Mouse (Mus musculus) kidney, adult 18-20 months (tissue): Measurements from ENCODE around the gene Fbxw9.
A peak's percentile ranks its signal among the peaks of the same experiment; 100 is the strongest.

Source experiments
- DNase-seq: peaks from one replicate; pipeline ENCODE4 v3.0.0; 2021

The Fbxw9 gene

DNA sequence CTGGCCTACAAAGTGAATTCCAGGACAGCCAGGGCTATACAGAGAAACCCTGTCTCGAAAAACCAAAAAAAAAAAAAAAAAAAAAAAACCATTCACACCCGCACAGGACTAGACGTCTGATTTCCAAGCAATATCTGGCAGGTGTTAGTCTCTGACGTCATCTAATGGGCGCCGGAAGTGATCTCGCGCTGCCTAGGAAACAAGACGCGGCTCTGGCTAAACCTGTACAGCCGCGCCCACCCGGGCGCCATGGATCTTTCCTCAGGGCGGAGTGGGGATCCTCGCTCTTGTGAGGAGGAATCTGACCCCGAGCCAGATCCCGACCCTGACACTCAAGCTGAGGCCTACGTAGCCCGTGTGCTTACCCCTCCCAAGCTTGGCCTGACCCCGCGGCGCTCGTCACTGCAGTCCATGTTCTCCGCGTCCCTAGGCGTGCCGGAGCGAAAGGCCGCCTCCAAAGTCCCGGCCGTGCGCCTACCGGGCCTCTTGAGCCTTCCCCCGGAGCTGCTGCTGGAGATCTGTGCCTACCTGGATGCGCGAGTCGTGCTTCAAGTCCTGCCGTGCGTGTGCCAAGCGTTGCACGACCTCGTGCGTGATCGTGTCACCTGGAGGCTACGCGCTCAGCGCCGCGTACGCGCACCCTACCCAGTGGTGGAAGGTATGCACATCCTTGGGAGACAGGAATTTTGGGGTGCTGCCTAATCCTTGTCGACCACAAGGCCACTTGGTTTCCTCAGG, at the start of gene Fbxw9:
TSS of gene Fbxw9 (plus strand) at position 177 of the 738 bp plus-strand sequence.
- peak; percentile 92 for DNase-seq

GRCm38 (mm10) chr8:85011242-85011641, 48.6 kb upstream of the Fbxw9 start:
- DNase-seq = no peak

GRCm38 (mm10) chr8:85013230-85013840, 46.5 kb upstream of the Fbxw9 start:
- DNase-seq = peak; percentile 84

DNA sequence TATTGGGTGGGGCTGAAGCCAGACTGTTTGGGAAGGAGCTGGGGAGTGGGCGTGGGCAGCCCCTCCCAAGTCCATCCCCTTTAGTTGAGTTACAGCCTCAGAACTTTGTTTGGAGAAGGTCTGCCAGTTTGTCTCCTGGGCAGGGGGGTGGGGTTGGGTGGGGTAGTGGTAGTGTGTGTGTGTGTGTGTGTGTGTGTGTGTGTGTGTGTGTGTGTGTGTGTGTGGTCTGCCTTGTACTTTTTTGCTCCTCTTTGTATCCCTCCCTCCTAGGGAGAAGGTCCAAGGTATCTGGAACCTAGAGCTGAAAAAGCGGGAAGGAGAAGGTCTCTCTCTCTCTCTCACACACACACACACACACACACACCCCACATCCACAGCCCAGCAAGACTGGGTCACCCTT, 45.4 kb upstream of the Fbxw9 start, which contains the start of gene Best2:
TSS of gene Best2 (minus strand) at position 101 of the 400 bp plus-strand sequence.
- no peak for DNase-seq

GRCm38 (mm10) chr8:85016724-85017123, 43.1 kb upstream of the Fbxw9 start:
- no peak for DNase-seq

GRCm38 (mm10) chr8:85017209-85017608, 42.6 kb upstream of the Fbxw9 start:
- DNase-seq = no peak

- DNase-seq = no peak
Measured at GRCm38 (mm10) chr8:85021514-85022055, 38.3 kb upstream of the Fbxw9 start.

DNA sequence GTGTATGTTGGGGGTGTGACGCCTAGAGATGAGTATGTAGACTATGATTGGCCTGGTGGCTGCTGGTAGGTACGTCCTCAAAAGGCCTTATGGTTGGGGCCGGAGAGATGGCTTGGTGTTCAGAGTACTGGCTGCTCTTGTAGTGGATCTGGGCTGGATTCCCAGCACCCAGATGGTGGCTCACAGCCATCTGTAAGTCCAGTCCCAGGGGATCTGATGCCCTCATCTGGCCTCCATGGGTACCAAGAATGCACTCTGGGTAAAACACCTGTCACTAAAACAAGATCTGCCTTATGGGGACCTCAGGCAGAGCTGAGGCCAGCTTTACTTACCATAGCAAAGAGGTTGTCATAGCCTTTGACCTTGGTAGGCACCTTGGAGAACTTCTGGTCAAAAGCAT, 36.0 kb upstream of the Fbxw9 start:
- no peak for DNase-seq

- DNase-seq = peak; percentile 89
Measured at GRCm38 (mm10) chr8:85025098-85025932, 34.5 kb upstream of the Fbxw9 start, which contains the start of gene Asna1. Asna1 (minus strand) TSS chr8:85025281.

- DNase-seq = peak; percentile 99
Measured at GRCm38 (mm10) chr8:85026670-85027515, 33.0 kb upstream of the Fbxw9 start, which contains the start of gene Trir. Trir (plus strand) TSS chr8:85026823.

DNA sequence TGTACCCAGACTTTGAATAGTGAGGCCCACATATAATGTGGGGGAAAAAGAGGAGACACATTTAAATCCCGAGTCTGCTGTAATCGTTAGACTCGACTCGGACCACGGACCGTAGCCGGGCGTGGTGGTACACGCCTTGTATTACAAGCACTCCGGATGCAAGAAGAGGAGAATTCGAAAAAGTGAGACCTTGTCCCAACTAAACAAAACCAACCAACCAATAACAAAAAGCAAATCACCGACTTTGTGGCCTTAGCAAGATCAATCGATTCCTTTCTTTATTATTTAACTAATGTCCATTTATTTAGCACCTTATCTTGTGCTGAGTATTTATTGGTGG, 32.4 kb upstream of the Fbxw9 start:
- no peak for DNase-seq

- no peak for DNase-seq
Measured at GRCm38 (mm10) chr8:85027922-85028321, 31.9 kb upstream of the Fbxw9 start.

DNA sequence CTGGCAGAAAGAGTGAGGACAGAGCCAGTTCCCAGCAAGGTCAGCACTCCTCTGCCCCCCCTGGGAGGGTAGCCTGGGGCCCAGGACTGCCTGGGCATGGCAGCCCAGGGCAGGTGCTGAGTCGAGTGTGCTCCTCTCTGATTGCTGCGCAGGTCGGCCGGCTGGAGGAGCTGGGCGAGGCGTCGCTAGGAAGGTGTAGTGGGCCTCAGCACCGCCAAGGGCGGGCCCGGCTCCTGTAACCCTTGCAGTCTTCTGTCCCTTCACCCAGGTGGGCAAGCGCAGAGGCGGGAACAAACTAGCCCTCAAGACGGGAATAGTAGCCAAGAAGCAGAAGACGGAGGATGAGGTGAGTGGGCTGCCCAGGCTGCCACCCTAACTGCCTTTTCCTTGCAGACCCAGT, 30.6 kb upstream of the Fbxw9 start:
- DNase-seq = no peak

DNA sequence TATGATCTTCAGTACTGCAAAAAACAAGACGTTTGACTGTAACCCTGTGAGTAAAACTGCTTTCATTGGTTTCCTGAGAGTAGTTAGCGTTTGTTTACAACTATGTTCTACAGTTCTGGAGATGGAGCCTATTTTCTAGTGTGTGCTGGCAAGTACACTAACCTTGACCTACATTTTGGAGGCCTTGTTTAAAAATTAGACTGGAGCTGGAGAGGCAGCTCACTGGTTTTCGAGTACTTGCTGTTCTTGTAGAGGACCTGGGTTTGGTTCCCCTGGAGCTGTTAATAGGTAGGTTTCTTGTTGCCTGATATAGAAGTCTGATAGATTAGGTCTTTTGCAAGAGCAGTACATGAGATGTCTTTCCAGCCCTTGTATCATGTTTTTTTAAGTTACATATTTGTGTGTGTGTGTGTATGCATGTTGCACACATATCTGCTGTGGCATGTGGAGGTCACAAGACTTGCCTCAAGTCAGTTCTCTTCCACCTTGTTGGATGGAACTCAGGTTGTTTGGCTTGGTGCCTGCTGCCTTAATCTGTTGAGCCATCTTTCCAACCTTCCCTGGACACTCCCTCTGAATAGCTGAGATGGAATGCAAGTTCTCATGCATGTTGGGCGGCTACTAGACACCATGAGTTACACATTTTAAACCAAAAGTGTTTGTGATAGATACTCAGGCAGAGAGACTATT, 27.1 kb upstream of the Fbxw9 start:
- peak; percentile 64 for DNase-seq

GRCm38 (mm10) chr8:85033867-85034266, 26.0 kb upstream of the Fbxw9 start:
- no peak for DNase-seq

DNA sequence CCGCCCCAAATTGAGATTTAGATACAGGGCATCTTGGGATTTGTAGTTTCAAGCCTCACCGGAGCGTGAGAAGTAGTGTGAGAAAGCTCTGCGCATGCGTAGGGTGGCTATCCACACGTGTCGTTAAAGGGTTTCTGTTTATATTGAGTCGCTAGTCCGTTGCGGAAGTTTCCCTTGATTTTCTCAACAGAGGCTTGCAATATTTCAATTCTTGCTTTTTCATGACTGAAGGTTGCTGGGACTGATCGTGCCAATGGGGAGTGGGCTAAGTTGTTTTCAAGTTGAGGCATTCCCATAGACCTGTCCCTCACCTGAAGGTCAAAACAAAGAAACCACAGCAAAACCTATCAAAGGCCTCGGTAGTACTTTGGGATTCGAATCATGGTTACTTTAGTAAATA, 25.1 kb upstream of the Fbxw9 start:
- peak; percentile 71 for DNase-seq

DNA sequence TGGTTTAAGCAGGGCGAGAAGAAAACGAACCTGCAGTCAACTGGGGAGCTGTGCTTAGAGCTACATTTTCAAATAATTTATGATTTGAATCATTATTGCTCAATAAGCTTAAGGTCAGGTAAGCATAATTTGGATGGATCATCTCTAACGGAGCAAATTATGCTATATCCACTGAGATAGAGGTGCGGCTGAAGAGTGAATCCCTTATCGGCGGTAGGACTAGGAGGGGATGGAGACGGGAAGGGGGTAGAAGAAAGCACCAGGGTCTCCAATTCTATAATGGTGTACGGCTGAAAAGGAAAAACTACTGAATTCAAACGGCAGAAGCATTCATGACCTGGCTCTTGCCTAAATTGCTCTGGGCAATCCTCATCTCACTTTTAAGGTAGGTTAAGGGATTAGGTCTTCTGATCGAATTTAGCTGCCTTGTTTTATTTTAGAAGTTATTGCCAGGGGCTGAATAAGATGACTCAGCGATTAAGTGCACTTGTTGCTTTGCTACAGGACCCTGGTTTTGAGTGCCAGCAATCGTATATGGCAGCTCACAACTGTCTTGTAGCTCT, 24.6 kb upstream of the Fbxw9 start:
- DNase-seq = no peak

DNA sequence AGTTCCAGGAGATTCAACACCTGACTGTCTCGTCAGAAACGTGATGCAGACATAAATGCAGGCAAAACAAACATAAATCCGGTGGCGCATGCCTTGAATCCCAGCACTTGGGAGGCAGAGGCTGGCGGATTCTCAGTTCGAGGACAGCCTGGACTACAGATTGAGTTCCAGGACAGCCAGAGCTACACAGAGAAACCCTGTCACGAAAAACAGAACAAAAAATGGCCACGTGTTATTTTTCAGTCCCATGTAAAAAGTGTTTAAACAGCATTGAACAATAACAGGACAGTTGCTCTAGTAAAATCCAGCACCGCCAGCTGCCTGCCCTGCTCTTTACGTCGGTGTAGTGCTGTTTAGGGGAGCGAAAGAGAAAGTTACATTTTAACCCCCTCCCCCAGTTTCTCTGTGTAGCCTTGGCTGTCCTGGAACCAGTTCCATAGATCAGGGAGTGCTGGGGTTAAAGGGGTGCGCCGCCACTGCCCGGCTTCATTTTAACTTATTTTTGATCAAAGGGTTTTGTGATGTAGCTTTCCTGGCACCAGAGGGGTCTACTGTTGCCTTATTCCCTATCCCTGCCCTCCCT, 24.0 kb upstream of the Fbxw9 start:
- DNase-seq = peak; percentile 53

- no peak for DNase-seq
Measured at GRCm38 (mm10) chr8:85036381-85036717, 23.5 kb upstream of the Fbxw9 start.

GRCm38 (mm10) chr8:85036718-85037365, 23.0 kb upstream of the Fbxw9 start, which contains the start of gene Tnpo2:
Tnpo2 (plus strand) TSS chr8:85036915.
- peak; percentile 90 for DNase-seq

GRCm38 (mm10) chr8:85037366-85037680, 22.5 kb upstream of the Fbxw9 start:
- no peak for DNase-seq
